Mouse (Mus musculus) spleen, embryonic (tissue): ENCODE results near the gene Gk.

Experiments used
- CTCF ChIA-PET: fragments of 350-600 bp; sonication (Branson Sonifier 250); formaldehyde crosslinking; loops from one replicate; lab custom pipeline; 2022; lab: Charles Lee

Gk gene

GRCm38 (mm10) chrX:85776544-85777087 lies at the start of gene Gk:
Gk (minus strand) TSS chrX:85776819.
- CTCF ChIA-PET = no interaction called here

GRCm38 (mm10) chrX:85804706-85805376 lies 28.2 kb upstream of the Gk start:
- CTCF ChIA-PET = no interaction called here

- CTCF ChIA-PET = no interaction called here
These were observed 26.4 kb upstream of the Gk start for GRCm38 (mm10) chrX:85803006-85803405.

GRCm38 (mm10) chrX:85797449-85797848 lies 20.8 kb upstream of the Gk start:
- CTCF ChIA-PET = no interaction called here

GRCm38 (mm10) chrX:85778346-85778745 lies 1.7 kb upstream of the Gk start:
- CTCF ChIA-PET = no interaction called here

GRCm38 (mm10) chrX:85777141-85777540 lies 522 bp upstream of the Gk start:
- CTCF ChIA-PET = no interaction called here

- CTCF ChIA-PET = no interaction called here
These were observed 608 bp downstream of the Gk start for GRCm38 (mm10) chrX:85775879-85776543.

- CTCF ChIA-PET = no interaction called here
These were observed 5.3 kb downstream of the Gk start for GRCm38 (mm10) chrX:85771303-85771702.

GRCm38 (mm10) chrX:85770747-85771146 lies 5.9 kb downstream of the Gk start:
- CTCF ChIA-PET = no interaction called here

- CTCF ChIA-PET = no interaction called here
These were observed 8.0 kb downstream of the Gk start for GRCm38 (mm10) chrX:85768578-85768977.

GRCm38 (mm10) chrX:85756005-85756404 lies 20.6 kb downstream of the Gk start:
- CTCF ChIA-PET = no interaction called here

GRCm38 (mm10) chrX:85743837-85744236 lies 32.8 kb downstream of the Gk start:
- CTCF ChIA-PET = no interaction called here

- CTCF ChIA-PET = no interaction called here
These were observed 43.4 kb downstream of the Gk start for GRCm38 (mm10) chrX:85733228-85733627.

- CTCF ChIA-PET = no interaction called here
These were observed 45.3 kb downstream of the Gk start for GRCm38 (mm10) chrX:85731133-85731938.

- CTCF ChIA-PET = interaction anchor here (1.7 kb wide), 1 partner anchor 197 kb away, joined by 4 read pairs; no protein-coding TSS in a partner anchor
These were observed 55.4 kb downstream of the Gk start for GRCm38 (mm10) chrX:85721226-85721625.

- CTCF ChIA-PET = no interaction called here
These were observed 66.2 kb downstream of the Gk start for GRCm38 (mm10) chrX:85710399-85710798.

GRCm38 (mm10) chrX:85705715-85706114 lies 70.9 kb downstream of the Gk start:
- CTCF ChIA-PET = no interaction called here

GRCm38 (mm10) chrX:85683723-85684122 lies 92.9 kb downstream of the Gk start:
- CTCF ChIA-PET = interaction anchor here (1.2 kb wide), 1 partner anchor 235 kb away, joined by 4 read pairs; no protein-coding TSS in a partner anchor

- CTCF ChIA-PET = no interaction called here
These were observed 94.5 kb downstream of the Gk start for GRCm38 (mm10) chrX:85682125-85682524.

- CTCF ChIA-PET = interaction anchor here (1.5 kb wide), 1 partner anchor 243 kb away, joined by 3 read pairs; no protein-coding TSS in a partner anchor
These were observed 99.8 kb downstream of the Gk start for GRCm38 (mm10) chrX:85676808-85677207.
